Mouse (Mus musculus) retina, postnatal 1 day (tissue): Measurements from ENCODE around the gene Shroom3.
A peak's percentile ranks its signal among the peaks of the same experiment; 100 is the strongest.

Experiments used
- DNase-seq: peaks from one replicate; pipeline ENCODE4 v3.0.0-alpha.2; 2012

Shroom3 gene

DNA sequence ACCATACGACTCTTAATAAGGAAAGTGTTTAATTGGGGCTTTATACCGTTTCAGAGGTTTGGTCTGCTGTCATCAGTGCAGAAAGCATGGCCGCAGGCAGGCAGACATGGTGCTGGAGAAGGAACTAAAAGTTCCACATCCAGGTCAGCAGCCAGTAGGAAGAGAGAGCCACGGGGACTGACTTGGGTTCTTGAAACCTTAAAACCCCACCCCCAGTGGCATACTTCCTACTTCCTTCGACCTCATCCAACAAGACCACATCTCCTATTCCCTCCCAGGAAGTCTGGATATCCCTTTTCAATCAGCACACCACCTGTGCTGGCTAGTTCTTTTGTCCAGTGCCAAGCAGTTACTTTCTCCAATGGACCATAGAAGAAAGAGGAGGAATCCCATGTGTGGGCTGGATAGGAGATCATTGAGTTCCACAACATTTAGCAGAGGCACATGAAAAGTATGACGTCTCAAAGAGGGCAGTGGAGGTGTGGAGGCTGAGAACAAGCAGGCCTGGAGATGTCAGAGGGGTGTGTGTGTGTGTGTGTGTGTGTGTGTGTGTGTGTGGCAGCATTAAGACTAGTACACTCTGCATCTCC, 76.0 kb downstream of the Shroom3 start:
- DNase-seq = no peak

DNA sequence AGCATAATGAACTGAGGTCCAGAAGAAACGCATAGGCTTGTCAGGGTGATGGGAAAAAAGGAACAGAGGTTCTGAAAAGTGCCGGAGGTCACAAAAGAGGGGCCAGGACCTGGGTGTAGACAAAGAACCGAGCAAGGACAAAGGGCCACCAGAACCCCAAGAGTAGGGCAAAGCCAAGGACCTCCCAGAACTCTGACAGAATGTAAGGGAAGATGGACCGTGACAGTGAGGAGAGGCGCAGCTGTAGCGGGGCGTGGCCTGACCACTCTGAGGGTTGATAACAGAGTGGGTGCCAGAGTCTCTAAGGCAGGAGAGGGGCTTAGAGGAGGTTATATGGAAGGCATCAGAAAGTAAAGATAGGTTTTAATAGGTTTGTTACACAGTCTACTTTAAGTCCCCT, 77.3 kb downstream of the Shroom3 start:
- DNase-seq = no peak

DNA sequence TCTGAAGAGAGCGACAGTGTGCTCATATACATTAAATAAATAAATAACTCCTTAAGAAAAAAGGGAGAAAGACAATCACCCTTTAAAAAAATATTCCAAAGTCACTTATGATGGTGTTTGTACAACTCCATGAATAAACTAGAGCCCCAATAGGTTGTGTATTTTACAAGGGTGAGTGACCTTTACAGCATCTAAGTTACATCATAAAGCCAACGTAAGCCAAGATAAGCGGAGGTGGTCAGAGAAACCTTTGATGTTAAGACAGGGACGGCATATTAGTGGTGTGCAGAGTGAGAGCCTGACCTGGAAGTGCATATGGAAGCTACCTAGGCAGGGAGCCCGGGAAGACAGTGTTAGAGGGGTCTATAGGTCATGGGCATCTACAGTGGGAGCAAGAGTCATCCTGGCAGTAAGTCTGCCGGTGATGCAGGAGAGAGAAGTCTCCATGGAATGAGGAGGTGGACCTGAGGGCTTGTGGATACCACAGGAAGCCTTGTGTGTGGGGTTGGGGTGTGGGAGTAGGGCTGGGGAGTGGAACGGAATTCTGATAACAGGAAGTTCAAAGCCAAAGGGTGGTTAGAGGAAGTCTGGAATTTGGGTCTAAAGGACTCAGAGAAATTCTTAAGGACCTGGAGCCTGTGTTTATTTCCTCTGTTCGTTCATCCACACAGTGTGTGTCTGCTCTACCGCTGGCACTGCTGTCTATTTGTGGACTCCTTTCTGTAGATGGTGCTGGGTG, 78.5 kb downstream of the Shroom3 start:
- no peak for DNase-seq

DNA sequence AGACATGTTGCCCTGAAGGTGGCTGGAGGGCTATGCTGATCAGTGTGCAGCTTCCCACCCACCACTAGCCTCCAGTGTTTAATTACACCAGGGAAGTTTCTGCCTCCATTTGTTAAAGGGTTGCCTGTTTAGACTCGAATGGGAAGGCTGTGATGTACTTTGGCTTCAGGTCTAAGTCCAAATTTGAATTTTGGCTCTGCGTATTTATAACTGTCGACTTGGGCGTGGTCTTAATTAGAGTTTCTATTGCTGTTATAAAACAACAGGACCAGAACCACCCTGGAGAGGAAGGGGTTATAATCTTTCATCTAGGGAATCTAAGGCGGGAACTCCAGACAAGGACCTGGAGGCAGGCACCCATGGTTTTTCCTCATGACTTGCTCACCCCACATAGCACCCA, 79.2 kb downstream of the Shroom3 start:
- DNase-seq = no peak

DNA sequence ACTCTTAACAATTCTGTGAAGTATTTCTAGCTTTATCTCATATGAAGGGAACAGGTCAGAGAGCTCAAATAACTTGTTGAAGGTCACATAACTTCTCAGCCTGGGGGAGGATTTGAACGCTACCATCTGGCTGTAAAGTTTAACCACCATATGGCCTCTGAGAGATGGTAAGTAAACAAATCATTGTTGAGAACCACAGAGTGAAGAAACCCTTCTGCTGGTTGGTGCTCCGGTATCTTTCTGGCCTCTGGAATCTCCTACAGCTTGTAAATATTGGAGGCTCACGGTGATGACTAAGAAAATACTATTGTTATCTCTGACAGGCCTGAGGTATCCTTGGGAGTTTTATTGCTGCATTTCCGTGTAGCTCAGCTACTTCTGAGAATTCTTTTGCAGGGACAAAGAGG, 80.3 kb downstream of the Shroom3 start:
- no peak for DNase-seq

DNA sequence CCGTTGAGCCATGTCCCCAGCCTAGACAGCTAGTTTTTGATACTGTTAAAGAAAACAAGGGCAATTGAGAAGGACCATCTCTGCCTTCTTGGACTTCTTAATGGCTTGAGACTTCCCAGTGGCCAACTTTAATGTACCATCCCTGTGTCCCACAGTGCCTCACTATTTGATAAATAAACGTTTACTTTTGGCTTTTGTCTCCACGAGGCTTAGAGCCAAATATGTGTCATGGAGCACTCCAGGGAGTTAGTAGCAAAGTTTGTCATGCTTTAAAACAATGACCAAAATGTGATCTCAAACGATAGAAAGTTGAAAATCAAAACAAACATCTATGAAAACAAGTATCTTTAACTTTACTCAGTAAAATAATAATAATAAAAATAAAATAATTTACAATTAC, 83.1 kb downstream of the Shroom3 start:
- no peak for DNase-seq

DNA sequence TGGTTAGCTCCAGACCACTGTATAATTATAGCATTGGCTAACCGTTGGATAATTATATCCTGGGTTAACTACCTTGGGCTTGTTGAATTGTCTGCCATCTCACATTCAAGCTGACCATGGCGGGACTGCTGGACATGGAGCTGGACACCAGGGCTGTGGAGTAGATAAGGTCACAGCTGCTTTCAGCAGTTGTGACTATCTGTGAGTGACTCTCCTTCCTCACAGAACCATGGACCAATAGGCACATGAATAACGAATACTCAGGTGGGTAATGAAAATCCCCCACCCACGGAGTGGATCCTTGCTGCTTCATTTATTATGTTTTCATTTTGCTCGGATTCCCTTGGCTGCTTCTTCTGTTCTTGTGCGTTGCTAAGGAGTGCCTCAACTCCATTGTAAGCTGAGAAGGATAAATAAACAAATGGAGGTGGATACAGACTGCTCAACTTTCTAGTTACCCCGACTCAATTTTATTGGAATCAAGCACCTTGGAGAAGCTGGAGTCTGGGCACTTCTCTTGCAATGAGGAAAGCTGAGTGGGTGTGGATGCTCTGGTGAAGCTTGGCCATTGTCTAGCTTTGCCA, 84.1 kb downstream of the Shroom3 start:
- DNase-seq = no peak

DNA sequence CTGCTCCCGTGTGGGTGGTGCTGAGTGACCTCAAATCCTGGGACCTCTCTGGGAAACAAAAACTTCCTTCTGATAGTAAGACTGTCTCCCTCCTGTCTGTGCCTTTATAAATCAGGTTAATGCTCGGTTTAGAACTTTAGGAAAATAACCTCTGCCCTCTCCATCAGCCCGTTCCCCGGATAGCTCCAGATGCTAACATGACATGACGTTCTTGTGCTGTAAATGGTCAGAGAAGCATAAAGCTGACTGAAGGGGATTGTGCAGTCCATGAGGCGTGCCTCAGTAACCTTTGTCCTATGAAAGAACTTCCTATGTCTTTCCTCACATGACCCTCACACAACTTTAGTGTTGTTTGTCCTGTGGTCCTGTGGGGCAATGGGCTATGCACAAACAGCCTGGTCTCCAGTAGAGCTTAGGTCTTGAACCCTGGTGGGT, 84.6 kb downstream of the Shroom3 start:
- DNase-seq = peak; percentile 16

DNA sequence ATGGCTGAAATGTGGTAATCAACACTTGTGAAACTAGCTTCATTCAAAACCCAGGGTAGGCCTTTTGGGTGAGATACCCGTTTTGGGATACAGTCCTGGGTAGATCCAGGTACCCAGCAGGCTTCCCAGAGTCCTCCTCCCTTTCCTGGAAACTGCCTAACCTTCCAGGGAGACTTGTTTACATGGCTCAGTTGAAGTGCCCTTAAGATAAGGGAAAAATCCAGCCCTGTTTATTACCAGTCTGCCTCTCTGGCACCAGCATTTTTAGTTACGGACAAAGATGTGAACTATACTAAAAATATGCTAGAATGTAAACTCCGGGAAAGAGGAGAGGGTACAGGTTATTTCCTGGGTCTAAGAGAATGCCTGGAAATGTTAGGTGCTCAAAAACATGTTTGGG, 90.6 kb downstream of the Shroom3 start:
- no peak for DNase-seq

DNA sequence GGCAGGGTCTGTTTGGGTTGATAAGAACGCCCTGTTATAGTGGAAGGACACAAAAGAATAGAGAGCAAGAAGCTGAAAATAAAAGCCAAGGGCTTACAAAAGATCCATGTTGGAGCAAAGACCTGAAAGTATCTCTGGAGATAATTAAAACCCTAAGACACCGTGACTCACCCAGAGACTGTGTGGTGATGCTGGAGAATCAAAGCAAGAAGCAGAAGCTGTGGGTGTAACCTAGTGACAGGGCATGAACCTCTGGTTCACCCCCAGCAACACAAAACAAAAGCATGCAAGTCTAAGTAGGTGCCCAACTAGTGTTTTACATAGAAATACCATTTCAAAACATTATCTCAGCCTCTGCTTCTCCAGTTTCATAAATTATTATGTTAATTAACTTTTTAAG, 91.2 kb downstream of the Shroom3 start:
- DNase-seq = no peak

DNA sequence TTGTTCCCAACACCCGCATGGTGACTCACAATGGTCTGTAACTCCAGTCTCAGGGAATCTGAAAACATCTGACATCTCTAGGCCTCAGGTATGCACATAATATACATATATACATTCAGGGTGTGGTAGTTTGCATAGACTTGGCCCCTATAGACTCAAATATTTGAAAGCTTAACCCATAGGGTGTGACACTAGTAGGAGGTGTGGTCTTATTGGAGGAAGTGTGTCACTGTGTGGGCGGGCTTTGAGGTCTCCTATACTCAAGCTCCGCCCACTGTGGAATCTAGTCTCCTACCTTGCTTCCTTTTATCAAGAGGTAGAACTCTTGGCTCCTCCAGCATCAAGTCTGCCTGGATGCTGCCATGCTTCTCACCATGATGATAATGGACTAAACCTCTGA, 91.7 kb downstream of the Shroom3 start:
- DNase-seq = no peak

DNA sequence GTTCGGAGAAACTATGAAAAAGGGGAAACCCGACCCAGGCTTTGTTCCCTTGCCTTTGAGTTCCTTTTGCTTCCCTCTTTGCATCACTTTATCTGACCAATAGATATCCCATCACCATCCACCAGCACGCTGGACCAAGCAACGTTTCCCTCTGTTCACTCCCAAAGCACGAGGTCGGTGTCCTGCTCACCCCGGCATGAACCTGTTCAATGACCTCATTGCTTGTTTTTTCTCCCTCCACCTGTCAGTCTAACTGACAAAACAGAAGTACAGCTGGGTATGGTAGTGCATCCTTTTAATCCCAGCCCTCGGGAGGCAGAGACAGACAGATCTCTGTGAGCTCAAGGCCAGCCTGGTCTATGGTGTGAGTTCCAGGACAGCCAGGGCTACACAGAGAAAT, 95.2 kb downstream of the Shroom3 start:
- DNase-seq = no peak

DNA sequence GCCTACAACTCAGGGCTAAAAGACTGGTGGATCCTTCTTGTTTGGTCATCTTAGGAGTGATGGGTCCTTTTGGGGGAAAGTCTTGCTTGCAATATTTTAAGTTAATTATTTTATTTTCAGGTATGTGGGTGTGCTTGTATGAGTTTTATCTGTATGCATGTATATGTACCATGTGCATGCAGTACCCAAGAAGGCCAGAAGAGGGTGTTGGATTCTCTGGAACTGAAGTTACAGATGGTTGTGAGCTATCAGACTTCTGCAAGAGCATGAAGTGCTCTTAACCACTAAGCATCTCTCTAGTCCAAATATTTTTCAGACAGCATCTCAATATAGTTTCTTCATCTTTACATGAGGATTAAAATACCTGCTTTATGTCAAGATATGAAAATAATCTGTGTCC, 97.8 kb downstream of the Shroom3 start:
- DNase-seq = no peak

DNA sequence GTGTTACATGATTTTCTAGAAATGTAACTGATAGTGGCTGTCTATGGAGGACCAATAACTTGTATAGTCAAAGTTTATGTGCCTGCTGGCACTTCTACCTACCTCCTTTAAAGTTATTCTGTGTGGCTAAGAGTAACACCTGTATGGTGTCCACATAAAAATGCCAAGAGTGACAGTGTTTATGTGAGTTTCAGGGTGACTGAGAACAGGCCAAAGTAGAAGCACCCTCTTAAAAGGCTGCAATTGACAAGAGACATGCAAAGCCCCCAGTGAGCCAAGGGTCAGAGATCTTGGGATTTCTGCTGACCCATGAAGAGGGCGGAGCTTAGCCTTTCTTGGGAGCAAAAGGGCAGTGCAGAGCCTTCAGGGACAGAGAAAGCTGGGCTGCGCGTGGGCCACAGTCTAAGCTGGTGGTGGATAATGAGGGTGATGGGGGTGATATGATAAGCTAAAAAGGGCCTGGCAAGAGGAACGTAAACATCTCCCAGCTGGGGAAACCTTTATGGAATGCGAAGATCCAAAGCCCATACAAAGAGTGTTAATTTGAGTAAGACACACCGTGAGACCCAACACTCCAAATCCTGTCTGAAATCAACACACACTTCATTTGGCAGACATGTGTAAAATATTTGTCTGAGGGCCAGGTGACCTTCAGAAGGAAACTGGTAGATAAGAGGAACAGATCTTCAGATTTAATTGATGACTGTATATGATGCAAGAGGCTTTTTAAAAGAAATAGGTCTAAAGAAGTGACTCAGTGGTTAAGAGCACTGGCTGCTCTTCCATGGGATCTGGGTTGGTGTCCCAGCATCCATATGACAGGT, 101.0 kb downstream of the Shroom3 start:
- no peak for DNase-seq

DNA sequence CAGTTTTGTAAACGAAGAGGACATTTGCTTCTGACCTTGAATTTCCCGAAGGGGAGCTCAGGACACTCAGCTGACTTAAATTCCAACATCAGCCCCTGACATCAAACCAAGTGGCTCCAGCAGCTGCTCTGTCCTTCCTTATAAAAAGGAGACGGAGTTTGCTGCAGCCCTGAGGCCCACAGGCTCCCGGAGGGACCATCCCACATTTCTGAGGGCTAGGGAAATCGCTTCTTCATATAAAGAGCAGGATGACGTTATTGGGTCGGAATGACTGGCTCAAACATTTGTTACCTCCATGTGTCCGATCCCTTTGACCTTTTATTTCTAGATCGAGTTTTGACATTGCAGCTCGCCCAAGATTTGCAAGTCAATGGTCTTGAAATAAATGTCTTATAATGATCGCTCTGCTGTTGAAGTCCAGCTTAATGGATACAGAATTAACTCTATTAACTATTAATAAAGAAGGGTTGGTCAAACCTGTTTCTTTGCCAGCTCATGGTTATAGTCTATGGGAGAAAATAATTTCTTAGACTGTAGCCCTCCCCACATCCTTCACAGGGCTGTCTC, 102.7 kb downstream of the Shroom3 start:
- DNase-seq = no peak

DNA sequence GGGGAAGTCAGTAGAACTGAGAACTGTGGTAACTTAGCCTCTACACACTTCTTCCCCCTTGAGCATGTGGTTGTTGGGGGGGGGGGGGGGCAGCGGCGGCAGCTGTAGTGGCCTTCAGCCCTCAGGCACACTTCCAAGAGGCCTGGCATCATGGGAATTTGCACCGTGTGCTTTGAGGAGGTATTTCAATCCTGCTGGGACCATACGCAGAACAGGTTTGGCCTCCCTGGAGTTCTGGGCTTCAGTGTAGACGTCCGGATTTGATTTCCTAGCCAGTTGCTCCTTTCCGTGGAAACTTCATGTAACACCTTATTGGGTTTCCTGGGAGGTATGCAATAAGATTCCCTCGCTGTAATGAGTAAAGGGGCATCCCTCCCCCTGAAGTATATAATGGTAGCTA, 105.8 kb downstream of the Shroom3 start:
- no peak for DNase-seq

DNA sequence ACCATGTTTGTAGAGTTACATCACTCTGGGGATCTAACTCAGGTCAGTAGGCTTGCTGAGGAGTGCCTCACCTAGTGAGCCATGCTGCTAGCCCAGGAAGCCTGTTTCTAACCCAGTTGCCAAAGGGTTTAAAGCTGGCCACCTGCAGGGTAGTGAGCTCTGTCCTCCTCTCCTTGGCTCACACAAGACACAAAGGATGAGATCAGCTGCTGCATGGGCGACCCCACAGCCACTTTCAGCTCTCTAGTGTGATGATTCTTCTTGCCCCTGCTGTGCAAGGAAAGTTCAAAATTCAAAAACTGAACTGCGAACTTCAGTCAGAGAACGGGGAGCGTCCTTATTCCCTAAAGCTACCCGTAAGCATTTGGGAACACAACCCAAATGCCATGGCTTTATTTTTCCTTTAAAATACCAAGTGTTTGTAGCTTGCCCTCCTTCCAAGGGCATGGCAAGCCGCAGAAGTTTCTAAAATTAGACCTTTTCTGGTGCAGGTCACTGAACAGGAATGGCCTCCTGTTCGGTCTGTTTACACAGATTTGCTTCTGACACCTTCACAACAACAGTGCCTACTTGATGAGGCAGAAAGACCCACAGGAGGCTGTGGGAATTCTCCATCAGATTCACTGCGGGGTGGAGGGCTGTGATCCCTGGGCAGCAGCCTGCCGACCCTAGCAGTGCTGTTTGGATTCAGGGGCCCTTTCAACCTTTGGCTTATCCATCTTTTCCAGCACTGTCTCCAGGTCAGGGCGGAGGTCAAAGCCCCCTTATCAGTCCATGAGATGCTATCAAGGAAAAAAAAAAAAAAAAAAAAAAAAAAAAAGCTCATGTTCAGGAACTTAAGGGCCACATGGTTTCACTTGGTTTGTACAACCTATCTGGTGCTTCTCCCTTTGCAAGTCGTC, 113.1 kb downstream of the Shroom3 start:
- DNase-seq = peak; percentile 71

DNA sequence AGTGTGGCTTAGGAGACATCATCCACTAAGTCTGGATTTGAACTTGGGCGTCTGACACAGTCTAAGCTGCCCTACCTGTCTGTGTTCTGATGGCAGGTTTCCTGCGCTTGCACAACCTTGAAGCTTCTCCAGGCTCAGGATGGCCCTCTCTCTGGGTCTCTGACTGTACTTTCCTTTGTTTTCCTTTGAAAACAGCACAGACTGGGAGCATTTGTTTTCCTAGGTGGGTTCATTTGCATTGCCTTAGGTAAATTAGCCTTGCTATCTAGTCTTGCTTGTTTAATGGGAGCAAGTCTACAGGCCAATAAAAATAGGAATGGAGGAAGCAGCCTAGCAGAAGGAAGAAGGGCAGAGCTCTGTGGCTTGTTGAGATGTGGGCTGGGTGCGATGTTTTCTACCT, 114.7 kb downstream of the Shroom3 start:
- no peak for DNase-seq

DNA sequence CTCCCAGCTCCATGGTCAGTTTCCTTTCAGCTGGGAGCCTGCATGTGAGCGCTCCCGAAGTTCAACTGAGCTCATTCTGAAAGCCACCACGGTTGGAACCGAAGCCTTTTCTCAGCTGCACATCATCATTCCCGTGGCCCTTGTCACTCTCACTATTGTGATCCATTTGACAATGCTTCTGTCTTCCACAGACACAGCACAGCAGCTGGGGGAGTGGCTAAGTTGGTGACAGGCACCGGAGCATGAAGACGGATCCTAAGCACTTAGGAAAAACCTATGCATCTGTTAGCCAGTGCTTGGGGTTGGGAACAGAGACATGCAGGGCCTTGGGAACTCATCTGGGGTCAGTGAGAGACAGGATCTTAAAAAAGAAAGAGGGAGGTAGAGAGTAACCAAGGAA, 121.1 kb downstream of the Shroom3 start:
- DNase-seq = peak; percentile 77

DNA sequence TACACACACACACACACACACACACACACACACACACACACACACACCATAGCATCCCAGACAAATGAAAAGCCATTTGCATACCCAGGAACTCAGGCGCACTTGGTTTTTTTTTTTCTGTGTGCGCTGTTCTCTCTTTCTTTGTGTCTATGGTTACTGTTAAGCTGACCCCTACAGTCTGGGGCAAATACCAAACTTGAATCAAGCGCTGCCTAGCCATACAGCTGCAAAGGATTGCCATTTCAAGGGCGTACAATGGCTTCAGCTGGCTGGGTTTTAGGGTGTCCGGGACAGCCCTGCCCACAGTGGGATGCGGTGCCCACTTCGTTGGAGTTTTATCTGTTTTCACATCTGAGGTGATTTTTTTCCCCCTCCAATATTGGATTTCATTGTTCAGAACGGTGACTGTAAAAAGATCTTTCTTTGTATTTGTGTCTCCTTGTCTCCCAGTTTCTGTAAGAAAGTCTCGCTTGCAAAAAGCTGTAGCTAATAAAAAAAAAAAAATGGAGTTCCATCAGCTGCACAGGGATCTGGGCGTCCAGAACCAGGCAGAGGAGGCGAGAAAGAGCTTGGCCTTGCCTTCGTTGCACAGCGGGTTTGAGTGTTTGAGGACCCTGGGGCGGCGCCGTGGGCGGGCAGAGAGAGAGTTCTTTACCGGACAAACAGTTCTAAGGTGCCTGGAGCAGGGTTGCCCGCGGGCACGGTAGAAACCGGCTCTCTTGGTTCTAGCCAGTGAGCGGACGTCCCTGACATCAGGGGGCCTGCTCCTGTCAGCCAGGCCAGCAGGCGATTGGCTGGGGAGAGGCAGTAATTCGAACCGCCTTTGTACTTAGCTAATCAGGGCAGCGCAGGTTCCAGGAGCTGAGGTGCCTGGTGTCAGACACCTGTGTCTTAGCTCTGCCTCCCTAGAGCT, 125.5 kb downstream of the Shroom3 start:
- peak; percentile 73 for DNase-seq

DNA sequence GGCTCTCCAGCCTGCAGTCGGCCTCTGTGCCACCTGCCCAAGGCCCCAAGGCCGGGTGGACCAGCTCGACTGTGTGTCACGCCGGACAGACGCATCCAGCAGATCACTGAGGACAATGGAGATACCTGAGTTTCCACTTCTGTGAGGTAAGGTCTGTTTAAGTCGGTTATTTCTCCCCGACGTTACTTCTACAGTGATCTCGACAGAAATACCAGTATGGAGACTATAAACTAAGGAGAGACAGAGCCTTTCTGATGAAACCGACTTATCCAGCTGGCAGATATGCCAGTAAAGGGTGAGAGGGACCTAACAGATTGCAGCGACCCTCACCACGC, 126.1 kb downstream of the Shroom3 start:
- no peak for DNase-seq
